Mouse (Mus musculus) heart, adult 8-10 months (tissue): Measurements from ENCODE around the gene Ak7. TPM values are rescaled to one million over a fixed set of nuclear protein-coding genes. Genes with fewer than 3 reads are reported as not detected.

Source experiments
- DNase-seq: peaks from one replicate; pipeline ENCODE4 v3.0.0; 2022; ENCODE audit warnings: low spot score
- total RNA-seq, 4 experiments: library from RNA; stranded (reverse); gene quantifications; 2 replicates each; pipeline ENCODE4 v1.2.4; 2022

The Ak7 gene
- total RNA-seq, 4 experiments from 2014 or later: not detected

DNA sequence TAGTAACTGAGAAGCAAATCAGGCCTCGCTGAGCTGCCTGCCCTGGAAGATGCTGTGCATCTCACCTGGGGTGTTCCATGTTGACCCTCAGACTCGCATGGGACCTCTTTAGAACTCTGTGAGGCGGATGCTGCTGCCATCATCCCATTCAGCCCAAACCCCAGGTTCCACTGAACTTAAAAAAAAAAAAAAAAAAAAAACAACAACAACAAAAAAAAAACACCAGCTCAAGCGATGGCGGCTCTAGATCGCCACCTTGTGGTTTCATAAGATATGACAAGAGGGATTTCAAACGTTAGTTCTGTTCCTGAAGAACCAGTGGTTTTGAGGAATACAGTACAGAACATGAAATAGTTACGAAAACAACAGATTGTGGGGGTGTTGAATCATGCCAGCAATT lies 22.2 kb downstream of the Ak7 start:
- no peak for DNase-seq

DNA sequence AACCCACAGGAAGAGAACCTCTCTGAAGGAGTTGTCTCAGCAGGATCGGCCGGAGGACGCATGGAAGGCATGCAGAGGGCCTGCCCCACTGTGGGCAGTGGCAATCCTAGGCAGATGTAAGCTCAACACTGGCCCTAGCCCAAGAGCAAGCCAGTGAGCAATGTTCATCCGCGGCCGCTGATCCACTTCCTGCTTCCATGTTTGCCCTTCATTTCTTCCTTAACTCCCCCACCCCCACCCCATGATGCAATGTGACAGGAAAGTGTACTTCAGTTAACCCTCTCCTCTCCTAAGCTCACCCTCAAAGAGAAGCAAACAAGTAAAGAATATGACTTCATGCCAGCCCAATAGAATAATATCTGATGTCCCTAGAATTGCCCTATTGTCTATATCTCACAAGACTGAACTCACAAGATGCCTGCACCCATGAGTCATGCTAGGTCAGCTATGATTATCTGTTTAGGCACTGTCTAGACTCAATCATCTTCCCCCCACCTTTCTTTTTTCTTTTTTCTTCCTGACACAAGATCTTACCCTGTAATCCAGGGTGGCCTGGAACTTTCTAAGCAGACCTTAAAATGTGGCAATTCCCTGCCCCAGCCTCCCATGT lies 25.2 kb downstream of the Ak7 start:
- DNase-seq: no peak

DNA sequence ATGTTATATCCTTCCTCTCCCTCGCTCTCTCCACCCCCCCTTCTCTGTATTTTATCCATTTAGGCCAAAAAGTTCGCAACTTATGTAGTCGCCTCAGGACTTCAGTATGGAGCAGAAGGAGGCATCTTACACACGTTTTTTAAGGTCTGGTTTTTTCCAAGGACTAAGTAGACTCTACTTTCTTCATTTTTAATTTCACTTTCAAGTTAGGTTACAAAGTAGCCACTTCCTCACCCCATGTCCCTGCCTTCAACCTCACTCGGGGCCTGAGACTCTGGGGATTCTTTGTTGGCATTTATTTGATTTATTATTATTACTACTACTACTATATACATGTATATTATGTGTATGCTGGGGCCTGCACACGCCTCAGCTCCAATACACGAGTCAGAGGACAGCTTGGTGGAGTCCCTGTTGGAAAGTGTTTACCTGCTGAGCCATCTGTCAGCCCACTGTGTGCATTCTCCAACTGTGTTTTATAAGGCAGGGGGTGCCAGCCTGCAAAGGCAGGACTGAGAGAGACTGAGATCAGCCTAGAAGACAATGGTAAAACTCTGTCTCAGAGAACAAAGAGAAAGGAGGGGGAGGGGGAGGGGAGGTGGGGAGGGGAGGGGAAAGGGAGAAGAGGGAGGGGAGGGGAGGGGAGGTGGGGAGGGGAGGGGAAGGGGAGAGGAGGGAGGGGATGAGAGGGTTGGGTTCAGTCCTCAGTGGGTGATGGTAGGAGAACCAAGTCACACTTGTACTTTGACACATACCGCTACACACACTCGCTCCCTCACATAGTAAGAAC lies 27.8 kb downstream of the Ak7 start:
- no peak for DNase-seq

DNA sequence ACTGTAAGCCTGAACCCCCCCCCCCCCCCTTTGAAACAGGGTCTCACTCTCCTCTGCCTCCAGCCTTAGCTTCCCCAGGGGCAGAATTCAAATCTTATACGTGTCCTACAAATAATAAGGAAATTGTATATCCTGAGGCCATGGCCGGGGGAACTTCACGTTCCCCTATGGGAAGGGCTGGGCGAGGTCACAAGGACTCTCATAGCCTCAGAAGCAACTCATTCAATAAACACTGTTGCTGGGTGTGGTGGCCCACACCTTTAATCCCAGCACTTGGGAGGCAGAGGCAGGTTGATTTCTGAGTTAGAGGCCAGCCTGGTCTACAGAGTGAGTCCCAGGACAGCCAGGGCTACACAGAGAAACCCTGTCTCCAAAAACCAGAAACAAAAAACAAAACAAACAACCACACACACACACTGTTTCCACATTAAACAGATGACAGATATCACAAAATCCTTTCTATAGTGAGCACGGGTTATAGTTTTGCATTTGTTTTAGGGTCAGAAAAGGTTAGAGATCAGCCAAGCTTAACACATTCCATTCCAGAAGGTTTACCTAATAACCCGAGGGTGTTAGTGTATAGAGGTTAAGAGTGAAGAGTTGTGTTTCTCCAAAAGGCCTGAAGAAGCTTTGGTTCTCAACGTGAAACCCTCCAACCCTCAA lies 29.6 kb downstream of the Ak7 start:
- DNase-seq: no peak

DNA sequence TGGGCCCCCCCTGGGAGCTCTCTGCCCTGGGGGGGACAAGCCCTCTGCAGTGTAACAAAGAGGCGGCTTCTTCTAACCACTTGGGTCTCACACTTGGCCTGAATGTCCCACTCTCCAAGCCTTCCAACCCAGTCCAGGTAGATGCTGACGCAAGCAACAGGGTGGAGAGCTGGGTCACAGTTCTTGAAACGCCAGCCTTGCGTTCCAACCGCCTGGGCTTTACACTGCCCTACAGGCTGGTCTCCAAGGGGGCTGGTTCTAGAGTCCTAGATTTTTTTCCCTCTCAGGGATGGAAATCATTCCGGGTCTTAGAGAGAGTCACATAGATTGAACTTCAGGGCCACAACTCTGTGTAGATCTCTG lies 30.1 kb downstream of the Ak7 start:
- no peak for DNase-seq

DNA sequence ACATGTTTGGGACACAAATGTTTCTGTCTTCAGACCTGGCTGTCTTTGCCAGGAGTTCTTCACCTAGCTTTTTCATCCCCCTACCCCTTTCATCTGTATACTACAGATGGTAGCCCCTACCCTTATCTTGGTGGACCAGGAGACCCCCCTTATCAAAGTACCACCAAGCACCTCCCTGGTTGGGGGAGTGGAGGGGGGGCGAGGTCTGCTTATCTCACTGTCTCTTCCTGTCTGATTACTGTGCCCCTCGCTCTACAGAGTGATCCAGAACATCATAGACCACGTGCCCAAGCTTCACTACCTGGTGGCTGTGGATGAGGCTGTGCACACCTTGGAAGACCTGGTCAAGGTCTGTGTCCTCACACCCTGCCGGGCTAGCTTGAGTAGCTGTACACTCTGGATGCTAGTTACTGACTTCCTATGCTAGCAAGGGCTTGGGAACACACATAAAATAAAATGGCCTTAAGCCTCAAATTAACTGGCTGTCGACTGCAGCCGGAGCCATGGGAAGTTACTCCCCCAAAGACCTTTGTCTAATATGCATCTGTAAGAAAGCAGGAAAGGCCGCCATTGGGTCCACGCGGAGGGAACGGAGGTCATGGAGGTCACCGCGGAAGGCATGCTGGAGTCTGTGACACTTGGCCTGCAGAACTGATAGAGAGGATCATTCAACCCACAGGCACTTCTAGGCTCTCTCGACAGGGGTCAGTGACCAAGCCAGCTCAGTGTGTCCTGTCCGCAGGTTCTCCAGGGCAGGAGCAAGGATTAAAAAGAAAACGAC lies 32.7 kb downstream of the Ak7 start:
- DNase-seq: no peak

DNA sequence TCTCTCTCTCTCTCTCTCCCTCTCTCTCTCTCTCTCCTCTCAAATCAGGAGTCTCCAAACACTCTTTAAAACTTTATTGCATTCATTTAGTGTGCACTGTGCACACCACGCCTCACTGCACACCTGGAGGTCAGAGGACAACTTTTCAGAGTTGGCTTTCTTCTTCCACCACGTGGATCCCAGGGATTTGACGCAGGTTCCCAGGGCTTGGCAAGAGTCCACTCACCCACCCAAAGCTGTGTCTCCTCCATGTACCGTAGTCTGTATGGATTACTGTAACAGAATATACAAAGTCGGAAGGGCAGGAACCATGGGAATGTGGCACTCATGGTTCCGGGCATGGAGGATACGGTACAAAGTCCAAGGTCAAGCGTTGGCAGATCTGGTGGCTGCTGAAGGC lies 33.9 kb downstream of the Ak7 start:
- no peak for DNase-seq

DNA sequence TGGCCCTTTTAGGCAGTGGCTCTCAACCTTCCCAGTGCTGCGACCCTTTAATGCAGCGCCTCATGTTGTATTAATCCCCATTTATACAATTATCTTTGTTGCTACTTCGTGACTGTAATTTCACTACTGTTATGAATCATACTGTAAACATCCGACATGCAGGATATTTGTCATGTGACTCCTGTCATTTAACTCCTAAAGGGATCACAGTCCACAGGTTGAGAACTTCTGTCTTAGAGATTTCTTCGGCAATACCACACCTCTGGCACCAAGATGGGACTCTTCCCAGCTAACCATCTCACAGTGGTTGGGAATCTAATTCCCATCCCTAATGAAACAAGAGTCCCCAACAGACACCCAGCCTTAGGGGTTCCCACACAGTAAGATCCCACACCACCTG lies 42.3 kb downstream of the Ak7 start:
- no peak for DNase-seq

DNA sequence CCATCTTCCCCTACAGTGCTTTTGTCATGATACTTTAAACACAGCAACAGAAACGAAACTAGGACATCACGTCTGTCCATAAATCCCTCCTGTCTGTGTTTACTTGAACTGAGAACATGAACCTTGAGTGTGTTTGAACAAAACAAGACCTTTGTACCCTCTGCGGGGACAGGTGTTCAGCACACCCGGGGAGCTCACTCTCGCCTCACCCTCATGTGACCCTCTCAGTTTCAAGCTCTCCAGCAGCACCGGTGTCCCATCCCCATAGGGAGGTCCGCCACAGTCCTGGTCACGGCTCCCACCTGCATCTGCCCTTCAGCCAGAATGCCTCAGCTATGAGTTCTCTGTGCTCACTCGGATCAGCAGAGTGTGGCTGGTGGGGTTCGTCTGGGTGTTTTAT lies 48.0 kb downstream of the Ak7 start:
- DNase-seq: no peak

DNA sequence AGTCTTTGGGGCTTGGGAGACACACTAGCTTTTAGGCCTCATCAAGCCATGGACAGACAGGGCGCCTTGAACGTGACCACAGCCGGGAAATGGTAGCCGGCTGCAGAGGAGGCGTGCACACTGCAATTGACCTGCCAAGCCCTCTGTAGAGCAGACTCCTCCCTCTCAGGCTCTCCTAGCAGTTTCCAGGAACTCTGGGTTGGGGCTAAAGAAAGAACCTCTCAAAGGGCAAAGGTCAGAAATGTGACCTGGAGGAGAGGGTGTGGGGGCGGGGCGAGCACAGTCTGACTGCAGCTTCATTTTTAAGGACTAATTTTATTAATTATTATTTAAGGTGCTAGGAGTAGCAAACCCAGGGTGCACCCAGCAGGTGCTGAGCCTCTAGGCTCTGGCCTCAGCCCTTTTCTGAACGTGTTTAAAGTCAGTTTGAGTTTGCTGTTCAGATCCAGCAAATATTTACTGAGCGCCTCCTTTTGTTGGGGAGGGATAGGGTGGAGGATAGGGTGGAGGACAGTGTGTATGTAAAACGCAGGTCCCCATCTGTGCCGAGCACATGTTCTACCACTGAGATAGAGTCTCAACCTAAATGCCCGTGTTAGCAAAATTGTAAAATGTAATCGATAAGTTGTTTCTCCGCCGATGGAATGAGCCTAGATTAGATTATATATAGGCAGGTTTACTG lies 52.2 kb downstream of the Ak7 start:
- no peak for DNase-seq

DNA sequence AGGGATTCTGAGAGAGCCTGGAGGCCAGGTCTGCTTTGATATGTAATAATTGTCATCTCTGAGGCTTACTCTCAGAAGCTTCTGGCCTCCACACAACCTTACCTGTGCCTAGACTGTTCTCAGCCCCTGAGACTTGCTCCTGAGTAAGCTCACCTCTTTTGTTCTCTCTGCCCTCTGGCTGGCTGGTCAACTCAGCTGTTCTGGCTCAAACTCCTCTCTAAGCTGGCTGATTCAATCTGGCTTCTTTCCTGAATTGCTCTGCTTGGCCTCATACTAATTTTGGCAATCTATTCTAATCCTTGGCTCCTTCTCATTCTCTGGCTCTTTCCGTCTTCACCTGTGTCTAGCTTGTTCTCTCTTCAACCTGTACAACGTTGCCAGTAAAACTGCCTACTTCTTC lies 53.1 kb downstream of the Ak7 start:
- DNase-seq: no peak

DNA sequence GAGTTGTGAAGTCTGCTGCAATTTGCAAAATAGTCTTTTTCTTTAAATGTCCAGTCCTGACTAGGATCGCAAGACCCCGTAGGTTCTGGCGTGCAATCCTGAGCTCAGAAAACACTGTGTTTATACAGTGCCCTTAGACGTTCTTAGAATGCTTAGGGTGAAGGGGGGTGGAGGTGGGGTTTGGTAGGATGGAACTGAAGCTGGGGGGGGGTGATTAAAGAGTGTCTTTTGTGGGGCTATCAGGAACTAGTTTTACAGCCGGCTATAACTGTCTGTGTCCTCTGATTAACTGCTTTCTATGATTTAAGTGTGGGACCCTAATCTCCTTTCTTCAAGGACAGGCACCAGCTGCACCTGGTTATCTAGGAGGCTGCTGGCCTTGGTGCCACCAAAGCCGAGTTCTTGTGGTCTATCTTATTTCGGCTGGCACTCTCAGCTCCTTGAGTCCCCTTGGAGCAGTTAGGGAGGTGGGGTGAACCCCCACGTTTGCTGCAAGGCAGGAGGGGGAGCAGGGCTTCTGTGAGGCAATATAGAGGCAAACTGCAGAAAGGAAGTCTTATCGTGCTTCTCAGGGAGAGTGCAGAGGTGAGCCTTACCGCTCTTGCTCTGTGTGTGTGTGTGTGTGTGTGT lies 54.2 kb downstream of the Ak7 start:
- no peak for DNase-seq

DNA sequence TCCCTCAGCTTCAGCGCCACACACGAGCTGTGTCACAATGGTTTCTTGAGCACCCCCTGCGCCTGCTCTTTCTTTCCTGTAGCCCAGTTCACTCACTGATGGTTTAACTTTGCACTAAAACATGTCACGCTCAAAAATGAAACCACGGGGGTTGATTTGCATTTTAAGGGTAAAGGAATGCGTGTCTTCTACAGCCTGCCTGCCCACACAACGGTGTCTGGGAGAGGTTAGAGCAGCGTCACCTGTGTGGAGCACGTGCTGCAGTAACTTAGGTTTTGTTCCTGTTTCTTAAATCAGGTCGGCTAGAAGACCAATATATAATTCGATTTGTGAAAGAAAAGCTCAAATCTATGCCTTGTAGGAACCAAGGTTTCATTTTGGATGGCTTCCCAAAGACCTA lies 55.4 kb downstream of the Ak7 start:
- DNase-seq: no peak

DNA sequence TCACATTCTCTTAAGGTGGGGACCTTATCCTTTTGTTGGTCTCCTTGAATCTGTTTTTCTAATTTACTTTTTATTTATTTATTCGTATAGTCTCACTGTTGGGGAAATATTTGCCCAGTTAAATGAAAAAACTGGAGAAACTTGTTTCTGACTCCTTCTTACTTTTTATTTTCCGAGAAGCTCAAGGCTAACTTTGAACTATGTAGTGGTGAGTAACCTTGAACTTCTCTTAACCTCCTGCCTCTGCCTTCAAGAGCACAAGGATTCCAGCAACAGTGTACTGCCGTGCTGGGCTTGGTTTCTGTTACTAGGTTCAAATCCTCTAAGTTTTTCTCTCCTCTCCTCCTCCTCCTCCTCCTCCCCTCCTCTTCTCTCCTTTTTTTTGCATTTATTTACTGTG lies 55.9 kb downstream of the Ak7 start:
- no peak for DNase-seq

DNA sequence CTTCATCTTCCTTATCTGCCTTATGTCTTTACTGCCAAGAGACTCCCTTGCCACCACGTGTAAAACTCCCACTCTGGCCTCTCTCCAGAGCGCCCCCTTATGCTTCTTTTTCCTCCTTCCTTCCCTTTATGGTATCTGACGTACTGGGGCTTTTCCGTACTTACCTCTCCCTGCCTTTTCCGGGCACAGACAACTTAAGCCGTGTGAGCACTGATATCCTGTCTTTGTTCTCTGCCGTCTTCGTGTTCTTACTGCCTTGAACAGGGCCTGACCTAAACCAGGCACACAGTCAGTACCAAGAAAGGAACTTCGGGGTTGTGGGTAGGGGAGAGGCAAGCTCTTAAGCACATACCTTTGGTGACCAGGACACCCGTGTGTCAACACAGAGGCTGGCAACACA lies 63.9 kb downstream of the Ak7 start:
- DNase-seq: no peak

DNA sequence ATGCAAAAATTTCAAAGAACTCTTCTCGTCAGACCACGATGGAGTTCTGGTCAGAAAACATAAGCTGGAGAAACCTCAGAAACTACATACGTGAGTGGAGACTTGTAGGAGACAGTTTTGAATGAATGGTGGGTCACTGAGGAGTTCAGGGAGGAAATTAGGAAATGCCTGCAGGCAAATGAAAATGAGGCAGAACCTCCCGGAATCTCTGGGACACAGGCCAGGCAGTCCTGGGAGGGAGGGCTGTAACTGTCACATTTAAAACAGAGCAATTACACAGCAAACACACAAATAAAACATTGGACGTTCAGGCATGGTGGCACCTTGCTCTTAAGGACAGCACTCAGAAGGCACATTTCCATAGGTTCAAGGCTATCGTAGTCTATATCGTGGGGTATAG lies 69.1 kb downstream of the Ak7 start:
- no peak for DNase-seq

DNA sequence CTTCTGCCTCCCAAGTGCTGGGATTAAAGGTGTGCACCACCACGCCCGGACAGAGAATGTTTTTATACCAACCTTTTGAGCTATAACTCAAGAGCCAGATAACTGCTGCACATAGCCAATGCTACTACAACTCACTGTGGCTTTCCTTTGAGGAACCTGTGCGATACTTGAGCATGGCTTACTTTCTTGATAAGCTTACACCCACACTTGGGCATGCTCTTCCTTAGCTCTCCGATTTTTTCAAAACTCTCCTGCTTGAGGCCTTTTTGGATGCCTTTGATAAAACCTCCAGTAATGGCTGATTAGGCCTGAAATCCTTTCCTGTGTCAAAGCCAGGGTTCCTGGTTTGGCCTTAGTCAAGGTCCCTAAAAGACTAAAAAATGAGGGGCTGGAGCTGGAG lies 71.9 kb downstream of the Ak7 start:
- no peak for DNase-seq

DNA sequence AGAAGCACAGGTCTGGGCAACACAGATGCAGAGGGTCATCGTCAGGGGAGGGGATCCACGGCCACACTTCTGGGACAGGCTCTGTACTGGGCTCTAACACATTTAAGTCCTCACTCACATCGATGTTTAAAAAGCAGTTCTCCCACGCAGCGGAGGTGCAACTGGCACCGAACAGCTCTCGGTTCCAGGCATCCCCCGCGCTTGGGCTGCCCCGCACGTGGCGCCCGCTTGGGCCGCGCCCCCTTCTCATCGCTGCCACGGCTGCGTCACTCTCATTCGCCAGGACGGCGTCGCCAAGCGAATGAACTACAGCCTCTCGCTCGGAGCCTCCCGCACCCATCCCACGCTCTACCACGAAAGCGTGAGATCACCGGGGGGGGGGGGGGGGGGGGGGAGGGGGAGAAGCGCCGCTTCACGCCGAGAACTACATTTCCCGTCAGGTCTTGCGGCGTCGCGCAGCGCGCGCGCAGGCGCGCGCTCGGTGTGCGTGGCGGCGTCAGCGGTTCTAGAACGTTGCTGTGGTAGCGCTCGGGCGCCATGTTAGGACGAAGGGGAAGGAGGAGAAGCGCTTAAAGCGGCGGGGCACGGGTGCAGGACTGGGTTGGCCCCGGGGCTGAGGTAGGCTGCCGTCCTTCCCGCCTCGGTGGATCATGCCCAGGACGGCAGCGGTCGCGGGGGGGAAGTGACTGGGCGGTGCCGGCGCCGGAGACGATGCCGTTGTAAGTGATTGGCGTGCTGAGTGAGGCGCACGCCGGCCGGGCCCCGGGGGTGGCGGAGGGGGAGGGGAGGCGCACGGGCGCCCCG lies 78.6 kb downstream of the Ak7 start, which contains the start of gene Papola:
TSS of gene Papola (plus strand) at position 499 of the 804 bp plus-strand sequence.
- peak; percentile 83 for DNase-seq

DNA sequence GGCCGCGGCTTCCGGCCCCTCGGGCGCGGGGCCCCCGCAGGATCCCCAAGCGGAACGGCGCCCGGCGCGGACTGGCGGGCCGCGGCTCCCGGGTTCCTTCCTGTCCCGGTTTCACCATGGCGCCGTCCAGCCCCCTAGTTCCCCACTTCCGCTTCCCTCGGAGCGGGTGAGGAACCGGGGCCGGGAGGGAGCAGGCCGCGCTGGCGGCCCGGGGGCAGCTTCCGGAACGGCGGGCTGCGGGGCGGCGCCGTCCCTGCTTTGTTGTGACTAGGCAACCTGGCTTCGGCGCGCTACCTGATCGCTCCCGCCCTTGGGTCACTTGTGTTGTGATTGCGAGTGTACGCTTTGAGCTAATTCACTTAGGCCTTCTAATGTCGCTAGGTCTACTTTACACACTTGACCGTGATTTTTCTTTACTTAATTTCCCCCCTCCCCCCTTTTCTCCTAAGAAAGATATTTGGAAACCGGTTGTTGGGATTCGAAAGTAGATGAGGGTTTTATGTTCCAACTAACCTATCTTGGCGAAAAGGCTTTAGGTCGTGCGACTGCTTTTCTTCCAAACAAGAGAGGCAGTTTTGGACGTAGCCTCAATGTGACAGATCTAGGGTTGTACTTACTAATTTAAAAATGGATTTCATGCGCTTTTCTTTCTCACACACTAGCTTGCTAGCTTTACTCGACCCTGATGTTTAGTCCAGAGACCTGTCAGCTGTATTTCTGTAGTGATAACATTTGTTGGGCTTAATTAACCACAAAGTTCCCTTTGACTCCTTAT lies 79.4 kb downstream of the Ak7 start:
- DNase-seq: peak; percentile 68

DNA sequence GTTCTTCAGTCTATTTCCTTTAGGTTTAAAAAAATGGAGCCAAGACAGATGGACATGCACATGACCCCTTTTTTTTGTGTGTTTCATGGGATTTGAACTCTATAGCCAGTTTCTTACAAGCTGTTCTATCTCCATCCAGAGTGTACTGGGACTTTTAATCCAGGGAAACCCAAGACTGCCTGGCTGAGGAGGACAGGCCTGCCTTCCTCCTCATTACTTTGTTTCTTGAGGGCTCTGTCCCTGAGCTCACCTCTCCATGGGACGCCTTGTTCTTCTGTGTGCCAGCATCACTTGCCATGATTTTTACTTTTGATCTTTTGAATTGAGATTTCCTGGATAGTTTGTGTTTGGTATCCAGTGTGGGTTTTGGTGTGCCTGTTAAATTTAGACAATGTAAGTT lies 80.3 kb downstream of the Ak7 start:
- DNase-seq: no peak
